Mouse (Mus musculus): ENCODE measurements at regions not wholly inside any gene's neighbourhood (a gene's known extent, or its start where the extent isn't known, plus 50 kb on each side); places are given as distances from the start of the nearest gene placed in this dataset.

DNA sequence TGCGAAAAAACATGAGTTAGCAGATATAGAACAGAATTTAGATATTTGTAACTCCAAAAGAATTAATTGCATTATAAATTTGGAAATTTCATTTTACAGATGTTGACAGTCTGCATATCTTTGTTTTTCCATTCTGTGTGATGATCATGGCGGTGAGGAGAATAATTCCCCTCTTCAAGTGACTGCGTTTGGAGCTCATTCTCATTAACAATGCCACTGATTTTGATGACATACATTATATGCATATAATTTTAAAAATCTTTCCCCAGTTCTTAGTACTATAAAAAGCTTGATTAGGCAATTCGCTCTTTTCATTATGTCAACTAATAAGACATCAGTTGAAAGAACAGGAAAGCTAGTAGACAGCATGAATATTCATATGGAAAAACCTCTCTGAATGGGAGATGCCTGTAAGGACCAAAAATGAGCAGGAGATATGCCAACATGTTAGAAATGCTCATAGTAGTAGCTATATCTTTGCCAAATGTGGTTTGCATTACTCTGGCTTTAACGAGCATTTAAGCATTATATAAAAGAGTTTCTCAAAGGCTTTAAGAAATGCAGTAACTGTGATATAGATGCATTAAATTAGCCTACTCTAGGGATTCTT, 849.2 kb upstream of the Cldn34c4 start:
- DNase-seq (ENCODE audit: low spot score in 2 of 2): no peak

DNA sequence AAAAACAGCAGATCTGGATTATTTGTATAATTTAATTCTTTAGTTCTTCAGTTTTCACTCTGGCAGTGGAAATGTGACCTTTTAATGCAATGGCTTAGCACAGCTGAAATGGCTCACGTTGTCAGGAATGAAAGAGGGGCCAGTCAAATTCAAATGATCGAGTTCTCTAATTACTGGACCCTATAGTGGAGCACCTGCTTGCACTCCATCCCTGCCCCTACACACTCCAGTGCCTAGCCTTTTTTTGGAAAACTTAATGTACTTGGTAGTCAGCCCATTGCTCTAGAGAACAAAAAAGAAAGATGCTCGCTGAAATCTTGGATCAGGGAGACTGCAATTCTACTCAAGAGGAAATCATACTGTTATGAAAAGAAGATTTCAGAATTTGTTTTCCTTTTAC, 841.0 kb upstream of the Cldn34c4 start:
- no peak for DNase-seq (ENCODE audit: low spot score in 2 of 2)

DNA sequence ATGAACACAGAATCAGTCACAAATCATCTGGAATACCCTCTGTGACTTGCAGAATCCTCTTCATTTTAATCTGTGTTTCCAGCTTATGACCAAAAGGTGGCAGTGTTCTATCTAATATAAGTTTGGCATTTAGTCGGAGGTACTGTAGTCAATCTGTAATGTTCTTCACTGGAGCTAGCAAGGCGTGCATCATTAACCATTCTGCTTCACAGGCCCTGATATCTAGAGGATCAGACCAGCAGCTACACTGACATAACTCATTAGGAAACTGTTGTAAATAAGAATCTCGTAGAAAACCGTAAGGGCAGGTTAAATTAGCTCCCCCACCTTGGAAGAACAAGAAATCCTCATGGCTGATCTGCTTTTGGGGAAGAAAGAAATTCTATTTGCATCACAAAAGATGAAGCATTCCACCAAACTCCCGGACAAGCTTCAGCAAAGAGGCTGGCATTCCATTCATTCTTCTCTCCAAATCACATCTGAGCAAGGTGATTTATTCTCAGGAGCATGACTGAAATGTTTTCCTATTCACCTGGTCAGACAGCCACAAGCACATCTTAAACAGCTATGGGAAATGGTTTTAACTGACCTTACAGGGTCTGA, 840.0 kb upstream of the Cldn34c4 start:
- DNase-seq (ENCODE audit: low spot score in 2 of 2): peak in 1 of 2 experiments; percentile 30
